Mouse (Mus musculus): ENCODE measurements at regions not wholly inside any gene's neighbourhood (a gene's known extent, or its start where the extent isn't known, plus 50 kb on each side); places are given as distances from the start of the nearest gene placed in this dataset.
"Not testable (repeated sequence)": the region's sequence is repeated elsewhere in the genome, so short reads cannot be mapped to it uniquely, and the experiment has no call there.

- no peak for DNase-seq (ENCODE audit: low spot score)
Measured at GRCm38 (mm10) chr10:45859137-45859536, 281.5 kb downstream of the Hace1 start.

- DNase-seq (ENCODE audit: low spot score) = no peak
Measured at GRCm38 (mm10) chr10:45859909-45860308, 282.3 kb downstream of the Hace1 start.

GRCm38 (mm10) chr10:45860696-45861095, 283.1 kb downstream of the Hace1 start:
- no peak for DNase-seq (ENCODE audit: low spot score)

- no peak for DNase-seq (ENCODE audit: low spot score)
Measured at GRCm38 (mm10) chr10:45865793-45866192, 288.2 kb downstream of the Hace1 start.

- no peak for DNase-seq (ENCODE audit: low spot score)
Measured at GRCm38 (mm10) chr10:45866860-45867259, 289.2 kb downstream of the Hace1 start.

- DNase-seq (ENCODE audit: low spot score) = no peak
Measured at GRCm38 (mm10) chr10:45871028-45871427, 293.4 kb downstream of the Hace1 start.

GRCm38 (mm10) chr10:45872007-45872890, 294.6 kb downstream of the Hace1 start:
- no peak for DNase-seq (ENCODE audit: low spot score)

- DNase-seq (ENCODE audit: low spot score) = no peak
Measured at GRCm38 (mm10) chr10:45873805-45874780, 296.5 kb downstream of the Hace1 start.

- not testable (repeated sequence) for DNase-seq (ENCODE audit: low spot score)
Measured at GRCm38 (mm10) chr10:45875287-45875686, 297.7 kb downstream of the Hace1 start.

- no peak for DNase-seq (ENCODE audit: low spot score)
Measured at GRCm38 (mm10) chr10:45883745-45884144, 306.1 kb downstream of the Hace1 start.

GRCm38 (mm10) chr10:45886636-45887035, 309.0 kb downstream of the Hace1 start:
- DNase-seq (ENCODE audit: low spot score) = no peak

GRCm38 (mm10) chr10:45888835-45889234, 311.2 kb downstream of the Hace1 start:
- no peak for DNase-seq (ENCODE audit: low spot score)

- DNase-seq (ENCODE audit: low spot score) = no peak
Measured at GRCm38 (mm10) chr10:45889381-45889951, 311.8 kb downstream of the Hace1 start.

- no peak for DNase-seq (ENCODE audit: low spot score)
Measured at GRCm38 (mm10) chr10:45890088-45890626, 312.5 kb downstream of the Hace1 start.

- DNase-seq (ENCODE audit: low spot score) = no peak
Measured at GRCm38 (mm10) chr10:45892464-45892863, 314.8 kb downstream of the Hace1 start.

- no peak for DNase-seq (ENCODE audit: low spot score)
Measured at GRCm38 (mm10) chr10:45893894-45894831, 316.5 kb downstream of the Hace1 start.

- no peak for DNase-seq (ENCODE audit: low spot score)
Measured at GRCm38 (mm10) chr10:45916928-45917327, 339.3 kb downstream of the Hace1 start.

GRCm38 (mm10) chr10:45925746-45926145, 348.1 kb downstream of the Hace1 start:
- DNase-seq (ENCODE audit: low spot score) = no peak

- no peak for DNase-seq (ENCODE audit: low spot score)
Measured at GRCm38 (mm10) chr10:45933631-45934310, 356.1 kb downstream of the Hace1 start.

- no peak for DNase-seq (ENCODE audit: low spot score)
Measured at GRCm38 (mm10) chr10:45957686-45958085, 380.1 kb downstream of the Hace1 start.
